Mouse (Mus musculus) left cerebral cortex, postnatal 36 days (tissue): ENCODE measurements around the gene Mcu. TPM values are rescaled to one million over a fixed set of nuclear protein-coding genes. Genes with fewer than 3 reads are reported as not detected.

Experiments
- DNase-seq, 2 experiments: peaks; one replicate each; pipeline ENCODE4 v3.0.0; 2021 to 2022; ENCODE audit warnings: low spot score in 2 of 2, mixed read lengths in 1 of 2
- intact Hi-C: fragments of 180-260 bp; cut with DNase I; formaldehyde crosslinking; loops from one replicate; pipeline ENCODE4 v1.15.1; 2025
- total RNA-seq, 2 experiments: library from RNA; stranded (reverse); gene quantifications; 2 replicates each; pipeline ENCODE4 v1.2.3; 2021

The Mcu gene
- total RNA-seq, 2 experiments from 2014 or later, result 34.5 to 36.5 TPM

DNA sequence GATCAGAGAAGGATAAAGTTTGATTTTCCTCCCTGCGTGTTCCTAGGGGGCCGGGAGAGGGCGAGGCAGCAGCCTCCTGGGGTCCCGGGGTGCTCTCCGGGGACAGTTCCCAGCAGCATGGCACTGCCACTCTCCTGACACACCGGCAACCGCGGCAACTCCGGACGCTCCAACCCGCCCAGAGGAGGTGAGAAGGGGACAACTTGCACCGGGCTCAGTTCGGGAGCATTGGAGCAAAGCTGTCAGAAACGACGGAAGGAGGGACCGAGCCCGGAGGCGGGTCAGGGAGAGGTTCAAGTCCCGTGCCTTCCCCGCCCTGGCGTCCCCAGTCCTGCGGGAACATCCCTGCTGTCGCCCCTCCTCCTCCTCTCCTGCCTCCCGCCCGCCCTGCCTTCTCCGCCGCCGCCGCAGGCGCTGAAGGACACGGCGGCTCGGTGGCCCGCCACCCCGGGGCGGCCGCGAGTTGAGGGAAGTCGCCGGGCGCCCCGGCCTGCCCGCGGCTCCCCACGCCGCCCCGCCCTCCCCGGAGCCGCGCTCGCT is 441 bp downstream of the Mcu start, which contains the start of gene Gm10322:
Gm10322 (plus strand) TSS at position 83 of the 540 bp plus-strand sequence.
- no peak for DNase-seq
- intact Hi-C loops, result loop anchor here (2.0 to 10.0 kb wide), 3 partner anchors 87 to 249 kb away; partner anchors contain the start of gene Micu1

GRCm38 (mm10) chr10:59615411-59615810 is 1.1 kb downstream of the Mcu start:
- intact Hi-C loops, result loop anchor here (2.0 to 10.0 kb wide), 3 partner anchors 87 to 249 kb away; partner anchors contain the start of gene Micu1
- no peak for DNase-seq

GRCm38 (mm10) chr10:59614141-59614540 is 2.4 kb downstream of the Mcu start:
- intact Hi-C loops, result loop anchor here (2.0 to 10.0 kb wide), 2 partner anchors 89 to 251 kb away; partner anchors contain the start of gene Micu1
- DNase-seq, result no peak

GRCm38 (mm10) chr10:59613276-59613675 is 3.2 kb downstream of the Mcu start:
- DNase-seq, result no peak
- intact Hi-C loops, result loop anchor here (10.0 kb wide), 1 partner anchor 252 kb away; no protein-coding TSS in a partner anchor

GRCm38 (mm10) chr10:59604879-59605464 is 11.5 kb downstream of the Mcu start:
- no peak for DNase-seq
- intact Hi-C loops, result loop anchor here (5.0 kb wide), 1 partner anchor 38 kb away; no protein-coding TSS in a partner anchor

DNA sequence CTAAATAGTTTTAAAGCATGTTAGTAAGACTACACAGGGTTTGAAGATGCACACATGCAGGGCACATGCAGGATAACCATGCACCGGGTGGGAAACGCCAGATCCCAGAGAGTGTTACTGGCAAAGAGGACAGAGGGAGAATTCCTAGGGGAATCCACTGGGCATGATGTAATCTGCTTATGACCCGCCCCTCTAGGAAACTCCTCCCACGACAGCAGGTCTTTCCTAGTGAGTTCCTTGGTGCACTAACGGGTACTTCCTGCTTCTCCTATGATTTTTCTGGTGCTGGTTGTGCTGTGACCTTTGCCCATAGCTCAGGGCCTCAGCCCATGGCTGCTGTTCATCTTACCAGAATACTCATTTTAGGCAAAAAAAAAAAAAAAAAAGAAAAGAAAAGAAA is 12.6 kb downstream of the Mcu start:
- intact Hi-C loops, result loop anchor here (5.0 kb wide), 1 partner anchor 37 kb away; no protein-coding TSS in a partner anchor
- no peak for DNase-seq

DNA sequence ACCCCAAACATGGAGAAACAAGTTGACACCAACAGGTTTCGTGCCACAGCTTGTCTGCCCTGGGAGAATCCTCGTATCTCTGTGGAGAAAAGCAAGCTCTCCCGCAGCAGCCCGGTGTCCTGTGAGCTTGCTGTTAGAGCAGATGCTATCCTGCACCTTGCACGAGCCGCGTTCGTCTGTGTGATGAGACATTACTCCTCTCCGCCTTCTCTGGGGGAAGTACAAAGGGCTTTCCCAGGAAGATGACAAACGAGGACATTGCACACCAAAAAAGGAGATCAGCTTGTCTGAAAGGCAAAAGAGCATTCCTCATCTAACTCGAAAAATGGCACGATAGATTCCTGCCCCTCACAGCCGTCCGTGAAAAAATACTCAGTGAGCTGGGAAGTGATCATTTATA is 13.6 kb downstream of the Mcu start:
- intact Hi-C loops, result loop anchor here (5.0 kb wide), 1 partner anchor 36 kb away; no protein-coding TSS in a partner anchor

DNA sequence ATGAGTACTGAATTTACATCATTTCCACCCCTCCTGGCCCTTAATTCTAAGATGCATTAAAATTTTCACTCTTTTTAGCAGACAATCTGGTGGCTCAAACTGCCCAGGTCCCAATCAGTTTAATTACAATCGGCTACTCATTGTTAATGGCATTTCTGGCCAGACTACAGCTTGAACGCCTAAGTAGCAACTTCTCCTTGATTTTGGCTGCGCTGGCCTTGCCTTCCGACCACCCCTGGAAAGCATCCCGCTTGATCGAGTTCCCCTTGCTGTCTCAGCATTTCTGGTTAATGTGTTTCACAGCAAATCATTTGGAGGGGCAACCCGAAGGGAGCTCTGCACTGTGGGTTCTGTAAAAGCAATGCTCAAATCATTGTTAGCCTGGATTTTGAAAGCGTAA is 14.4 kb downstream of the Mcu start:
- intact Hi-C loops, result loop anchor here (5.0 kb wide), 1 partner anchor 35 kb away; no protein-coding TSS in a partner anchor

More for the DNA sequence above, 13.6 kb downstream of the Mcu start:
- peak; percentile 36 to 49 for DNase-seq

DNA sequence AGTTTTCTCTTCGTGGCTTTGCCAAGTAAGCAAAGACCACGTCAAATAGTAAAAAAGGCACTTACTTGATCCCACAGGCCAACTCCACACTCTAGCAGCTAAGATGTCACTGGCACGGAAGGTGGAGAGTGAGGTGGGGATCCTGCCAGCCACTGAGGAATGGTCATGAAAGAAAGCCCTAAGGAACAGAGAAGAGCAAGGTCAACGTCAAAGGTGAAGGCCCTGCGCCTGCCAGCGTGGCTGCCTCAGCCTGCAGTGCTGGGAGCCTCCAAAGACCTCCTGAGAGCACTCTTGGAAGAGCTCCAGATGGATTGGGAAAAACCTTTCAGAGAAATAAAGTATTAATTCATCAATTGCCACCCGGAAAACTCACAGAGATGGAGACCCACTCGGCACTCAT is 16.0 kb downstream of the Mcu start:
- intact Hi-C loops, result loop anchor here (5.0 kb wide), 1 partner anchor 33 kb away; no protein-coding TSS in a partner anchor

More for the DNA sequence above, 14.4 kb downstream of the Mcu start:
- no peak for DNase-seq

GRCm38 (mm10) chr10:59593826-59594570 is 22.5 kb downstream of the Mcu start:
- intact Hi-C loops, result no loop called here
- DNase-seq, result peak; percentile 73 to 77

More for the DNA sequence above, 16.0 kb downstream of the Mcu start:
- no peak for DNase-seq

DNA sequence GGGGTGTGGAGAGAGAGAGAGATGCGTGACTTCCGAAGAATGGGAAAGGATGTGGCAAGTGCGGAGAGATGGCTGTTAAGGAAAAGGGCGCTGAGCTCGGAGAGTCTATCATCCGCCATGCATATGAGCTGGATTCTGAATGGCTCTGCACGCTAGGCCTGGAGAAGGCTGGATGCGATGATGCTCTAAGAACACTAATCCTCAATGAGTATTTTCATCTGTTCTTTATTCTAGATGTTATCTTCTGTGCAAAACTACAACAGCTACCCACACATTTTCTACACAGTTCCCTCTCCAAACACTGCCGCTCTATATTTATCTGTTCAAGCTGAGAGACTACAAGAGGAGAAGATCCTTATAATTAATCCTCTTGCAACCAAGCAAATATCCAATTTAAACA is 25.9 kb downstream of the Mcu start:
- DNase-seq, result no peak
- intact Hi-C loops, result no loop called here

DNA sequence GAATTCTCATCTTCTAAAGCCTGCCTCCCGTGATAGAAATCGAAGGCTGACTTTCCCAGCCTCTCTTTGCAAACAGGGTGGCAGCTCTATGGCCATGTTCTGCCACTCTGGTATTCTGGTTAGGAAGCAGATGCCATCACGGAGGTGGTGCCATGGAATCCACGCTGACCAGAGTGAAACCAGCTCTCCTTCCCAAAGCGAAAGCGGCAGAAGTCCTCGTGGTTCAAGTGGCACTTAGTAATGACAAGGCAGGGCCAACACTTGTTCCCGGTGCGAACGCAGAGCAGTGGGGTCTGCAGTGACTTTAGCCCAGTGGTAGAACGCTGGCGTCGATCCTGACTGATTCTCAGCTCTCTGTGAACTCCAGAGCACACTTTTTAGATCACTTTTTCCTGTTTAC is 26.6 kb downstream of the Mcu start:
- DNase-seq, result no peak
- intact Hi-C loops, result no loop called here

- intact Hi-C loops, result no loop called here
- DNase-seq, result no peak
Observed at GRCm38 (mm10) chr10:59589420-59589819, 27.1 kb downstream of the Mcu start.

DNA sequence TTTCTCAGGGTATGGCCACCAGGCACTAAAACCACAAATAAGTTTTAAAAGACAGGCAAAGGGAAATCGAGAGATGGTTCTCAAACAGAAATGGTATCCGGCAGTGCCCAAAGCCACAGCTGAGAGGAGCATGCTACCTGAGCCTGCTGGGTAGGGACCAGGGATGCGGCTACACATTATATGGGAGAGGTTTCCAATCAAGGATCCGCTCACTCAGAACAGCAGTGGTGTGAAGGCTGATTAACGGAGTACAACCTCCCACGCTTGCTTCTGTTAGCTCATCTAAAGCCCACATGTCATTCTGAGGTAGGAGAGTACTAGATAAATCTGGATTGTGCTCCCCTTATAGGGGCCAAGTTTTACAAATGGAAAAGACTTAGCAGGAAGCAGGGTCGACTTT is 28.4 kb downstream of the Mcu start:
- intact Hi-C loops, result no loop called here
- DNase-seq, result no peak

DNA sequence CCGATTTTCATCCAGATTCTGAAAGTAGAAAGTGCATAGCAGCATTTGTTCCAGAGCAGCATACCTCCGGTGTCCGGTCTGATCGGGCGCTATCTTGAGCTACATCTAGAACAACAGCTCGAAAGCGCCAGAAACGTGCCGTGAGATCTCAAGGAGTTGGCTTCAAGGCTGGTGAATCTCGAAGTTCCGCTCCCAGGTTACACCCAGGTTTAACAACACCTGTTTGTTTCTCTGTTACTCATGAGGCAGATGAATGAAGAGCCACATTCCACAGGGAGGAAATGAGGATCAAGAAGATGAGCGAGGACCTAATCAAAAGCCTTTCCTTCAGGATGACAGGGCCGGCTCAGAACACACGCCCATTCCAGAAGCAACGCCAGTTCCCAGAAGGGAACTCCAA is 29.7 kb downstream of the Mcu start:
- intact Hi-C loops, result no loop called here
- DNase-seq, result no peak

- intact Hi-C loops, result no loop called here
Observed at GRCm38 (mm10) chr10:59585621-59586020, 30.9 kb downstream of the Mcu start.

GRCm38 (mm10) chr10:59581826-59582543 is 34.5 kb downstream of the Mcu start:
- no peak for DNase-seq
- intact Hi-C loops, result no loop called here

More at GRCm38 (mm10) chr10:59585621-59586020, 30.9 kb downstream of the Mcu start:
- DNase-seq, result no peak

- intact Hi-C loops, result no loop called here
Observed at GRCm38 (mm10) chr10:59580593-59581149, 35.8 kb downstream of the Mcu start.

GRCm38 (mm10) chr10:59579645-59580044 is 36.8 kb downstream of the Mcu start:
- intact Hi-C loops, result no loop called here
- no peak for DNase-seq

More at GRCm38 (mm10) chr10:59580593-59581149, 35.8 kb downstream of the Mcu start:
- DNase-seq, result no peak
